Mouse (Mus musculus) telencephalon, adult 2 months (tissue): ENCODE data around the gene Rpl13.

Experiments
- DNase-seq: peaks from one replicate; pipeline ENCODE4 v3.0.0-alpha.2; 2011; ENCODE audit warnings: low read depth, low spot score

The Rpl13 gene

GRCm38 (mm10) chr8:123150737-123151171, 48.6 kb downstream of the Rpl13 start:
- peak; percentile 34 for DNase-seq
